Mouse (Mus musculus) midbrain, embryonic 11.5 days (tissue): ENCODE measurements around the gene Retreg3. TPM values are rescaled to one million over a fixed set of nuclear protein-coding genes. Genes with fewer than 3 reads are reported as not detected.

Source experiments
- ATAC-seq: fragments of 200-750 bp; cut with Nextera tagmentation; 2 replicates; pipeline ENCODE4 v1.8.0; 2017; ENCODE audit warnings: moderate TSS enrichment, moderate library complexity; ENCODE audit not compliant: low FRiP score
- DNase-seq: peaks from one replicate; pipeline ENCODE4 v3.0.0; 2015; ENCODE audit warnings: low spot score; ENCODE audit errors: missing footprints
- H3K27ac ChIP-seq: fragments of 300-500 bp; sonication (generic); 2 replicates; pipeline ENCODE4 v1.5.1; 2014; ENCODE audit warnings: low read depth, low read length
- H3K27me3 ChIP-seq: fragments of 300-500 bp; sonication (generic); 2 replicates; pipeline ENCODE4 v1.6.1; 2014; ENCODE audit warnings: mild to moderate bottlenecking, low read length, moderate library complexity, mixed read lengths; ENCODE audit not compliant: control insufficient read depth, insufficient read depth
- H3K36me3 ChIP-seq: fragments of 300-500 bp; sonication (generic); 2 replicates; pipeline ENCODE4 v1.6.1; 2014; ENCODE audit warnings: mild to moderate bottlenecking, low read length, moderate library complexity, mixed read lengths; ENCODE audit not compliant: control insufficient read depth, insufficient read depth
- H3K4me1 ChIP-seq: fragments of 300-500 bp; sonication (generic); 2 replicates; pipeline ENCODE4 v1.6.1; 2014; ENCODE audit warnings: low read length; ENCODE audit not compliant: control insufficient read depth, insufficient read depth
- H3K4me2 ChIP-seq: fragments of 300-500 bp; sonication (generic); 2 replicates; pipeline ENCODE4 v1.6.1; 2014; ENCODE audit warnings: mild to moderate bottlenecking, moderate library complexity
- H3K4me3 ChIP-seq: fragments of 300-500 bp; sonication (generic); 2 replicates; pipeline ENCODE4 v1.5.1; 2014; ENCODE audit warnings: low read depth, low read length
- H3K9ac ChIP-seq: fragments of 300-500 bp; sonication (generic); 2 replicates; pipeline ENCODE4 v1.6.1; 2014; ENCODE audit warnings: low read length
- H3K9me3 ChIP-seq: fragments of 300-500 bp; sonication (generic); 2 replicates; pipeline ENCODE4 v1.6.1; 2016; ENCODE audit warnings: low read length; ENCODE audit not compliant: control insufficient read depth
- WGBS: fragments of 180-500 bp; shearing (Covaris S2); extraction: QIAGEN DNeasy Blood & Tissue Kit; methylation state at CpG from one replicate; pipeline ENCODE4 v1.1.7; 2014; 5-methylcytosine and 5-hydroxymethylcytosine counted together
- polyA plus RNA-seq: library from polyadenylated mRNA; unstranded; fragments of >200 nt; fragmentation: Nextera tagmentation; extraction: Ambion mirVana; gene quantifications from 2 replicates; pipeline ENCODE4 v1.2.1, GENCODE M21; 2014

Gene Retreg3
- polyA plus RNA-seq, 1 experiment from 2014 or later = 11.4 TPM

DNA sequence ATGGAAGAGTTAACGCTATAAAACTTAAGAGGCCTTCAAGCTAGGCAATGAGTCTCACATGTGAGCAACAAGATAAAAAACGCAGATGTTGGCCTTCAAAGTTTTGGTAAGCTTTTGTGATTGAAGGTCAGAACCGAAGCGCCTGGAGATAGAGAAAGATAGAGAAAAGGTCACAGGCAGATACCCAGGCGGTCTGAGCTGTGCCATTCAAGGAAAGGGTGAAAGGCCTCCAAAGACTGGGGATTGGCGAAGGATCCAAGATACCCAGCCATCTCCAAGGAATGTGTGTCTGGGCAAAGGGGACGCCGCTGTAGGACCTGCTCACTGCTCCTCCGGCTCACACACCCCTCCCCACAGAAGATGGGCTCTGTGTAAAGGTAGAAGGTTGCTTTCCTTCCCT lies 54.7 kb downstream of the Retreg3 start:
- no peak overlapping the region for H3K4me2 ChIP-seq
- H3K27ac ChIP-seq = no peak overlapping the region
- no peak overlapping the region for H3K9ac ChIP-seq
- no peaks in the 10 kb centered on the region for H3K36me3 ChIP-seq
- WGBS = 95% methylated on average over 9 of the region's 9 CpGs
- H3K4me3 ChIP-seq = no peak overlapping the region
- H3K4me1 ChIP-seq = peaks cover 2% of the 10 kb centered on the region; the same call in 1 of the 2 replicates
- H3K9me3 ChIP-seq = no peaks in the 10 kb centered on the region
- DNase-seq (no peak), ATAC-seq (no peak)
- peaks cover 2% of the 10 kb centered on the region; the same call in 1 of the 2 replicates for H3K27me3 ChIP-seq

DNA sequence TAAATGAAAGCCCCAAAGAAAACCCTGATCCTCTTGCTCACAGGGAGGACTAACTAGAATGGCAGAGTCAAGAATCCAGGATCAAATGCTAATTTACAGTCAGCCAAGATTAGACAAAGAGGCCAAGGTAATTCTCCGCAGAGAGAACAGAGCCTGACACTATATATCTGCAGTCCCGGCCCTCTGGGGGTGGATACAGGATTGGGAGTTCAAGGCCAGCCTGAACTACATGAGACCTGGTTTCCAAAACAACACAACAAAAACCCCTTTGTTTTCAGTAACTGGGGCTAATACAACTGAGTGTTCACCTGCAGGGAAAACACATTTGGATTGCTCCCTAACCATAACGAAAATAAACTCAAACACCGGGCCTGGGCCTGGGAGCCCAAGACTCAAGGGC lies 55.2 kb downstream of the Retreg3 start:
- ATAC-seq = no peak

DNA sequence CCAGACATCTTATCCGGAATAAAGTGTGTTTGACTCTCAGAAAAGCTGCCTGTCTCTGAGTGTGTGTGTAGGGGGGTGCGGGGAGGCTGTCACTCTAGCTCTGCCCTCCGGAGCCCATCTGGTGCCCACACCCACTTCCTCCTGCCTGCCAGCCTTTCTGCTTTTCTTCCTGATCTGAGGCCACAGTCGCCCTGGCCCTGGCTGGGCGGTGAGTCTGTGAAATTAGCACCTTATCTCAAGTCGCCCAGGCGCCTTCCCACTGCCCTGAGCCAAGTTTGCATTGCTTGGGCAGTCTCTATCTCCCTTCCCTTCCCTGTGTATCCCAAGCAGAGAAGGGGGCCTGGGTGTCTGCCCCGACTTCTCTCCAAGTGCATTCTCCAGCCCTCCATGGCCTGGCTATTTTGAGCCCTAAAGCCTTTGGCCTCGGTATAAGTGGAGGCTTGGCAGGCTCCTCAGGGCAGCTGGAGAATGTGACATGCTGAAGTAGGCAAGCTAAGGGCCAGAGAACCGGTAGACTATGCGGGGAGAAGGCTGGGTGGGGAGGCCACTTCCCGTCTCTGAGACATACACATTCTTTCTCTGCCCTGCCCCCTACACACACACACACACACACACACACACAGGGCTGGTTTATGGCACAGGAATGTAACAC lies 55.9 kb downstream of the Retreg3 start:
- WGBS = 66% methylated on average over 12 of the region's 12 CpGs
- H3K4me3 ChIP-seq = no peak overlapping the region
- ATAC-seq (no peak), DNase-seq (no peak)
- no peaks in the 10 kb centered on the region for H3K27me3 ChIP-seq
- H3K36me3 ChIP-seq = no peaks in the 10 kb centered on the region
- H3K4me1 ChIP-seq = 0 out of 2 replicates have a peak, but pooled peaks cover 2% of the 10 kb centered on the region
- H3K9ac ChIP-seq = no peak overlapping the region
- no peak overlapping the region for H3K4me2 ChIP-seq
- no peak overlapping the region for H3K27ac ChIP-seq
- H3K9me3 ChIP-seq = no peaks in the 10 kb centered on the region

More for the DNA sequence above, 55.2 kb downstream of the Retreg3 start:
- no peak overlapping the region for H3K27ac ChIP-seq
- peaks cover 2% of the 10 kb centered on the region; the same call in 1 of the 2 replicates for H3K4me1 ChIP-seq
- no peak overlapping the region for H3K4me2 ChIP-seq
- H3K36me3 ChIP-seq = no peaks in the 10 kb centered on the region
- no peaks in the 10 kb centered on the region for H3K9me3 ChIP-seq
- 87% methylated on average over 4 of the region's 4 CpGs for WGBS
- no peak overlapping the region for H3K4me3 ChIP-seq
- H3K27me3 ChIP-seq = peaks cover 2% of the 10 kb centered on the region; the same call in 1 of the 2 replicates
- H3K9ac ChIP-seq = no peak overlapping the region
- no peak for DNase-seq

DNA sequence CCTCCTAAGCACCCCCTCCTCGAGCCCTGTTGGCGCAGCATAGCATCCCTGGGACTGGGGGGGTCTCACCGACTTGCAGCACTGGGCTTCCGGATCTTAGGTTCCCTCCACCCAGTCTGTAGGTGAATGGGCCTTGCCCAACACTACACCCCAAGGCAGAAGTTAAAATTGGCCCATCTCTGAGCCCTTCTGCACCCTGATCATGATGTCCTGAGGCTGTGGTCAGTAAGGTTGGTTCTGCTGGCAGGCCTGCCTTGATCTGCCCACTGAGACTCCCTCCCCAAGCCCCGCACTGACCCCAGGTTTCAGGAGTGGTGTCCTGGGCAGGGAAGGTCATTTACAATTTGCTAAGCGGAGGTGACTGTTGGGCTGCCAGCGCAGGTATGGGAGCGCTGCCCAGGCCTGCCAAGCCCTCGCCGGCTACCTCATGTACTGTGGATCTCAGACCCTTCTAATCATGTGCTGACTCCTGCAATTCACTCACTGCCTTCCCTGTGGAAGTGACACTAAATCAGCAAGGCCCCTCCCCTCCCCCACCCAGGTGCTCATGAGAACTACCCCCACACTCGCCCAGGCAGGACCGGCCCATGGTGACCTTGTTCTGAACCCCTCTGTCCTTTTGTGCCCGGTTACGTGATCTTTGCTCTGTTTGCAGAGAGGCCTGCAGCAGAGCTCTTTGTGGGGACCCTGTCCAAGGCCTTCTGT lies 56.6 kb downstream of the Retreg3 start:
- H3K9ac ChIP-seq = no peak overlapping the region; the same call in 1 of the 2 replicates

DNA sequence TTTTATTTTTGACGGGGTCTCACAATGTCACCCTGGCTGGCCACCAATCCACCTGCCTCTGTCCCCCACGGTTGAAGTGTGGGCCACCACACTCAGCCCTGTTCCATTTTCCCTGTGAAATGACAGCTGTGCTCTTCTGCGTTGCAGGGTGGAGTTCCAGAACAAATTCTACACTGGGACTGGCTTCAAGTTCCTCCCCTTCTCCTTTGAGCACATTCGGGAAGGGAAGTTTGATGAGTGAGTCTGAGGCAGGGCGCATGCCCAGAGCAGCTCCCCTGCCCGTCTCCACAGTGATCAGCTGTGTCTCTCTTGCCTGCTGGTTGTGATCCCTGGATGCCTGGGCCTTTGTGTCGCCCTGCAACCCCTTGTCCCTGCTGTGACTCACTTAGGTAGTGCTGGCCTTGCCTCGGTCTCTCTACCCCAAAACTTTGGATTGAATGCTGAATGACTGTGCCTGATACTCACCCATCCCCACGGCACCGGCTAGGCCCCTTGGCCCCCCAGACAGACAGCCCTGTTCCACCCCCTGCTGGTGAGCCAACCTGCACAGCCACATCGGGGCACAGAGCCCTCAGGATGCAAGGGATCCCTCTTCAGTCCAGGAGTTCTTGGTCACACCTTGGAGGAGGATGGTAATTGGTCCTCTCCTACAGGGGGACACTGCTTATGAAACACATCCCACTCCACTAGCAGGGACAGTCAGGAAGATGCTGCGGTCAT lies 57.4 kb downstream of the Retreg3 start:
- H3K27me3 ChIP-seq = no peaks in the 10 kb centered on the region
- no peaks in the 10 kb centered on the region for H3K9me3 ChIP-seq
- no peak overlapping the region for H3K27ac ChIP-seq
- no peak overlapping the region for H3K4me2 ChIP-seq
- no peak overlapping the region for H3K9ac ChIP-seq
- no peaks in the 10 kb centered on the region for H3K36me3 ChIP-seq
- H3K4me3 ChIP-seq = no peak overlapping the region
- H3K4me1 ChIP-seq = 0 out of 2 replicates have a peak, but pooled peaks cover 2% of the 10 kb centered on the region
- no peak for DNase-seq
- ATAC-seq = no peak
- 75% methylated on average over 12 of the region's 12 CpGs for WGBS

More for the DNA sequence above, 56.6 kb downstream of the Retreg3 start:
- no peak for ATAC-seq
- Histone ChIP-seq H3K4me3 (no peak overlapping the region), H3K27me3 (no peaks in the 10 kb centered on the region), H3K36me3 (no peaks in the 10 kb centered on the region), H3K27ac (no peak overlapping the region), H3K4me2 (no peak overlapping the region), H3K9me3 (no peaks in the 10 kb centered on the region), H3K4me1 (0 out of 2 replicates have a peak, but pooled peaks cover 2% of the 10 kb centered on the region)
- WGBS = 87% methylated on average over 14 of the region's 14 CpGs
- no peak for DNase-seq

DNA sequence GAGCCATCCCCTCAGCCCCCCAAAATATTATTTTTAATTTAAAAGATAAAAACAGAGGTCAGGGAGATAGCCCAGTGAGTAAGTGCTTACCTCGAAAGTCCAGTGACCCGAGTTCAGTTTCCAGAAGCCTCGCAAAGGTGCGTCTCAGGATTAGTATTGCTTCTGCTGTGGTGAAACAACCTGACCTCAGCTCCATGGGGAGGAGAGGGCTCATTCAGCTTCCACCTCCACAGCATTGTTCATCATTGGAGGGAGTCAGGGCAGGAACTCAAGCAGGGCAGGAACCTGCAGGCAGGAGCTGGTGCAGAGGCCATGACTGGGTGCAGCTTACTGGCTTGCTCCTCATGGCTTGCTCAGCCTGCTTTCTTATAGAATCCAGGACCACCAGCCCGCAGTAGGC lies 58.6 kb downstream of the Retreg3 start:
- DNase-seq = no peak
- H3K4me2 ChIP-seq = no peak overlapping the region
- H3K4me1 ChIP-seq = no peaks in the 10 kb centered on the region
- no peak overlapping the region for H3K9ac ChIP-seq
- 89% methylated on average over 5 of the region's 5 CpGs for WGBS
- H3K4me3 ChIP-seq = no peak overlapping the region
- no peaks in the 10 kb centered on the region for H3K36me3 ChIP-seq
- ATAC-seq = no peak
- no peak overlapping the region; the same call in 1 of the 2 replicates for H3K27ac ChIP-seq
- H3K9me3 ChIP-seq = no peaks in the 10 kb centered on the region
- no peaks in the 10 kb centered on the region; the same call in 1 of the 2 replicates for H3K27me3 ChIP-seq

DNA sequence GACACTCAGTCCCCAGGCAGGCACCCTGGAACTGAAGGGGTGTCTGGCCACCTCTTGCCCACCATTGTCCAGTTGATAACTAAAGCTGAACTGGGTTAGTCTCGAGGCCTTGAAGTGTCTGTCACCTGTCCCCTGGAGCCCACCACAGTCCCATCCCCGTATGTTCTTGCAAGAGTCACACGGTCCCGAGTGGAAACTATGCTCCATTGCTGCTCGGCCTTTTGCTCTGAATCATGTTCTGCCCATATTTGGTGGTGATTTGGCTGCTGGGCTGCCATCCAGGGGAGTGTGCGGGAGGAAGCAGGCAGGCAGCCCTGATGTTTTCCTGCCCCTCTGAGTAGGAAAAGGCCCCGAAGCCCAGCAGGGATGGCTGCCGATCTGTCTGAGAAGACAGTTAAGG lies 59.6 kb downstream of the Retreg3 start:
- H3K9me3 ChIP-seq = no peaks in the 10 kb centered on the region
- no peak overlapping the region for H3K27ac ChIP-seq
- no peak for DNase-seq
- no peaks in the 10 kb centered on the region for H3K36me3 ChIP-seq
- no peaks in the 10 kb centered on the region for H3K4me1 ChIP-seq
- H3K9ac ChIP-seq = no peak overlapping the region
- no peak for ATAC-seq
- 81% methylated on average over 8 of the region's 8 CpGs for WGBS
- no peak overlapping the region for H3K4me2 ChIP-seq
- H3K4me3 ChIP-seq = no peak overlapping the region
- H3K27me3 ChIP-seq = no peaks in the 10 kb centered on the region; the same call in 1 of the 2 replicates

DNA sequence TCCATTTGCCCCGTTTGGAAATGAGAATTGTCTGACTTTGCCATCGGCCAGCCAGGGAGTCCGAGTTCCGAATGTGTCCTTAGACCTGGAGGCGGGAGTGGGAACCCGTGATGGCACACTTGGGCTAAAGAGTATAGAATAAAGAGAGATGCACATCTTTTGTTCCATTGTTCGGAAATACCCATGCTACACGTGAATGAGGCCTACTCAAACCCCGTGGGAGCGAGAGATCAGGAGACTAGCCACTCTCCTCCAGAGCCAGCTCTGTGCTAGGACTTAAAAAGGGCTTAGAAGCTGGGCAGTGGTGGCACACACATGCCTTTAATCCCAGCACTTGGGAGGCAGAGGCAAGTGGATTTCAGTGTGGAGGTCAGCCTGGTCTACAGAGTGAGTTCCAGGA lies 60.2 kb downstream of the Retreg3 start:
- no peaks in the 10 kb centered on the region for H3K9me3 ChIP-seq
- no peak for DNase-seq
- H3K9ac ChIP-seq = no peak overlapping the region
- ATAC-seq = no peak
- H3K27ac ChIP-seq = no peak overlapping the region
- no peaks in the 10 kb centered on the region; the same call in 1 of the 2 replicates for H3K27me3 ChIP-seq
- no peak overlapping the region for H3K4me2 ChIP-seq
- no peaks in the 10 kb centered on the region for H3K4me1 ChIP-seq
- H3K4me3 ChIP-seq = no peak overlapping the region
- no peaks in the 10 kb centered on the region for H3K36me3 ChIP-seq
- WGBS = 77% methylated on average over 10 of the region's 10 CpGs

DNA sequence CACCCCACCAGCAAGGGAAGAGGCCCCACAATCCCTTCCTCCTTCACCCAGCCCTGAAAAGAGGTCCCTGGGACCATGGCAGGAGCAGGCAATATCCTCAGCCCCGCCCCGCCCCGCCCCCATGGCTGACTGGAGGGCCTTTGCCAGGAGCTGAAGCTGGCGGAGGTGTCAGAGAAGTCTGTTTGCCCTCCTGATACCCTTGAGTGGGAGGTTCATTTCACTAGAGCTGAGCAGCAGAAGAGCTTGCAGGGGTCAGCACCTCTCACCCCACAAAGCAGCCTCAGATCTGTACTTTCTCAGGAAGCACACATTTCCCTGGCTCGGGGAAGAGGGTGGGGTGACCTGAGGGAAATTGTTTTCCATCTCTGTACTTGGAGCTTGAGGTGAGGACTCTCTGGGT lies 61.0 kb downstream of the Retreg3 start:
- H3K36me3 ChIP-seq = no peaks in the 10 kb centered on the region
- no peaks in the 10 kb centered on the region for H3K4me1 ChIP-seq
- H3K4me3 ChIP-seq = no peak overlapping the region
- H3K27ac ChIP-seq = no peak overlapping the region
- WGBS = 76% methylated on average over 5 of the region's 5 CpGs
- no peak overlapping the region for H3K9ac ChIP-seq
- no peaks in the 10 kb centered on the region for H3K9me3 ChIP-seq
- H3K27me3 ChIP-seq = no peaks in the 10 kb centered on the region; the same call in 1 of the 2 replicates
- no peak for ATAC-seq
- H3K4me2 ChIP-seq = no peak overlapping the region
- DNase-seq = no peak
